Mouse (Mus musculus): ENCODE data around the gene Lurap1.

Gene Lurap1

DNA sequence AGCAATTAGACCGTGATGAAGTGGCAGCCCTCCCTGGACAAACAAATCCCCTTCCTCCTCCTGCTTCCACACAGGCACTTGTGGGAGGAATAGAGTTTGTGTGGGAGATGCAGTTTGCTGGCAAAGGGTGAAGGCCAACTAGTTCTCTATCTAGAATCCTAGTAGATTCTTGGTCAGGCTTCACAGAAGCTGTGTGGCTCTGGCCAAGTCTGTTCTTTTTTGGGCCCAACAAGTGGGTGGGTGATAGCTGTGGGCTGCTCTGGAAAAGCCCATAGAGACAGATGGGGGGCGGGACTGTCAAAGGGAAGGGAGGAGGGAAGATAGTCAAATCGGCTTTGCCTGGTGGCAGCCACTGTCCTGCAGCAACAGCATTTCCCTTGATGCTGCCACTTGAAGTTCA lies 9.6 kb upstream of the Lurap1 start:
- DNase-seq (ENCODE audit: low spot score in 2 of 2): no peak

DNA sequence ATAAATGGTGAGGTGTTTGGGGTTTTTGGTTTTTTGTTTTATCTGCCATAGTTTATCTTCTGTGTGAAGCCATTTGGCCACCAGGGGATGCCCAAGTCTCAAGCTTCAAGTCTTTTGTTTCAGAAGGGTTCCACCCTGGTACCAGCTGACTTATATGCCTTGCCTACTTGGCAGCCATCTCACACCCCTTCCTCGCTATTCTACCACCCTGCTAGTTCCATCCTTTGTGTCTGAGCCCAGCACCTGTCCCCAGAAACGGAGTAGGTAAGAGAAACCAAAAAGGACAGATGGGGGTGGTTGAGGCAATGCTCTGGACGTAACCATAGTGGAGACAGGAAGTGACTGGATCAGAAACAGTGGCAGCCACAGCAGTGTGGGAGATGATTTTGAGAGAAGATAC lies 8.8 kb upstream of the Lurap1 start:
- DNase-seq (ENCODE audit: low spot score in 2 of 2): no peak

DNA sequence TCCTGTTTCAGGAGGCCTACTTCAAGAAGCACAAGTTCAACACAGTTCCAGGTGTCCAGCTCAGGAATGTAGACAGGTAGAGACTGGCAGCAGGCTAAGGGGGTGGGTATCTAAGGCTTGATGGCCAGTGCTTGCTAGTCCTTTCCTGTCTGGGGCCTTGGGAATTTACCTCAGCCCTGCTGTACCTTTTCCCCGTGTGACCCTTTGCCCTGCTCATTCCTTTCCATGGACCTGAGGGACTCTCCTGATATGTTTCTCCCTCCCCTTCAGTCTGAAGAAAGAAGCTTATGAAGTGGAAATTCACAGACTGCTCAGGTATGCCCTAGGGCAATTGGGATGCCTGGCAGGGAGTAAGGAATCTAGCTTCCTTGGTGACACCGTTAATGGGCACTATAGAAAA lies 6.7 kb upstream of the Lurap1 start:
- no peak for DNase-seq (ENCODE audit: low spot score in 2 of 2)

DNA sequence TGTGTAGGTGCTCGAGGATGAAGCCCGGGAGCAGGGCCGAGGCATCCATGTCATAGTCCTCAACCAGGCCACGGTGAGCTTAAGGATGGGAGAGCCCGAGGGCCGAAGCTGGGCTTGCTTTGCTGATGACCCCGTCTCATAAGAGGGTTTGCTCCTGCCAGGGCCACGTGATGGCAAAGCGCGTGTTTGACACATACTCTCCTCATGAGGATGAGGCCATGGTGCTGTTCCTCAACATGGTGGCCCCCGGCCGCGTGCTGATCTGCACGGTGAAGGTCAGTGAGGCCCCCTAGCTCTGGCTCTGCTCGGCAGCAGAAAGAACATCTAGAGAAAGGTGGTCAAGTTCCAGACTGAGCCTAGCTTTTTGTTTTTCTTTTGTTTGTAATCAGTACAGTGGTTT lies 1.6 kb upstream of the Lurap1 start:
- no peak for DNase-seq (ENCODE audit: low spot score in 2 of 2)

DNA sequence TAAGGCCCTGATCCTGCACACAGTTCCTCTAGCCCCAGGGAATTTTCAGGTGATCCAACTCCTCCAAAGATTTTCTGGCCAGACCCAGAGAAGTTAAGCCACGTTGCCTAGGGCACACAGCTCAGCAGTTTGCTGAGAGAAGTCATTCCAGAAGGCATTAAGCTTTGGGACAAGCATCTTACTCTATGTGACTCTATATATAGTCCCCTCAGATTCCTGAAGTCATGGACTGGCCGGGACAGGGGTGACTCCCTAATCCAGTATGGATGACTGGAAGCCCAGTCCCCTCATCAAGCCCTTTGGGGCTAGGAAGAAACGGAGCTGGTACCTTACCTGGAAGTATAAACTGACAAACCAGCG lies 296 bp downstream of the Lurap1 start:
- no peak for DNase-seq (ENCODE audit: low spot score in 2 of 2)

DNA sequence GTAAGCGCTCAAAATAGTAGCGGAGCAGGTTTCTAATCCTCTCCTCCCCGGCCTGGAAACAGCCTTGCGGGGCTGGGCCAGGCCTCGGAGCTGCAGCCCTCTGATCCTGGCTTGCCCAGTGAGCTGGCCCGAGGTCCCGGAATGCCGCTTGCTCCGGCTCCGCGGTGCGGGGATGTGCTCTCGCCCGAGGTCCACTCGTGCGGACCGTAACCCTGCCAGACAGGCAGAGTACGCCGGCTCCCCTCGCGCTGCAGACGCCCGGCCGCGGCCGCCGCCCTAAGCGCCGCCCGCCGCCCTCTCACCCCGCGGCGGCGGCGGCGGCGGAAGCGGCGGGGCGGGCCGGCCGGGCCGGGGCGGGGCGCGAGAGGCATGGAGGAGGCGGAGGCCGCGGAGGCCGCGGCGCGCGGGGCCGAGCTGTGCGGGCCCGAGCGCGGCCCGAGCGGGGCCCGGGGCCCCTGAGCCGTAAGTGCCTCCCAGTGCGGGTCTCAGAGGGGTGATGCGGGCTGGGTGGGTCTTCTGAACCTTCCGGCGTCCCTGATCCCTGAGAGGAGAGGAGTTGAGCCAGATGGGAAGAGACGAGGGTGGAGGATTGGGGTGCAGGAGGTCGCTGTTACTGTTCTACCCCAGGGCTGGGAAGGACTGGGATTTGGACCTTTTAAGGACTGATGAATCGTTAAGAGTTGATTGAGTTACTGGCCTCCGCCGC lies 829 bp downstream of the Lurap1 start:
- DNase-seq (ENCODE audit: low spot score in 2 of 2): peak; percentile 48 to 61

DNA sequence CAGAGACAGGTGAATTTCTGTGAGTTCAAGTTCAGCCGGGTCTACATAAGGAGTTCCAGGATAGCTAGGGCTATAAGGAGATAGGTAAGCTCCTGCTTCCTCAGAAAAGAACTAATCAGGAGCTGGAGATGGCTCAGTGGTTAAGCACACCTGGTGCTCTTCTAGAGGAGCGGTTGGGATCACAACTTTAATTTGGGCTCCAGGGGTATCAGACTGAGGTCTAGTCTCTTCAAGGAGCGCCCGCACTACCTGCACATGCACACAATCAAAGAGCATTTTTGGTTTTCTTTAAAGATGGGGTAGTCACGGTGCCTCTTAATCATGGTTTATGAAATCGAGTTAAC lies 1.4 kb downstream of the Lurap1 start:
- no peak for DNase-seq (ENCODE audit: low spot score in 2 of 2)

DNA sequence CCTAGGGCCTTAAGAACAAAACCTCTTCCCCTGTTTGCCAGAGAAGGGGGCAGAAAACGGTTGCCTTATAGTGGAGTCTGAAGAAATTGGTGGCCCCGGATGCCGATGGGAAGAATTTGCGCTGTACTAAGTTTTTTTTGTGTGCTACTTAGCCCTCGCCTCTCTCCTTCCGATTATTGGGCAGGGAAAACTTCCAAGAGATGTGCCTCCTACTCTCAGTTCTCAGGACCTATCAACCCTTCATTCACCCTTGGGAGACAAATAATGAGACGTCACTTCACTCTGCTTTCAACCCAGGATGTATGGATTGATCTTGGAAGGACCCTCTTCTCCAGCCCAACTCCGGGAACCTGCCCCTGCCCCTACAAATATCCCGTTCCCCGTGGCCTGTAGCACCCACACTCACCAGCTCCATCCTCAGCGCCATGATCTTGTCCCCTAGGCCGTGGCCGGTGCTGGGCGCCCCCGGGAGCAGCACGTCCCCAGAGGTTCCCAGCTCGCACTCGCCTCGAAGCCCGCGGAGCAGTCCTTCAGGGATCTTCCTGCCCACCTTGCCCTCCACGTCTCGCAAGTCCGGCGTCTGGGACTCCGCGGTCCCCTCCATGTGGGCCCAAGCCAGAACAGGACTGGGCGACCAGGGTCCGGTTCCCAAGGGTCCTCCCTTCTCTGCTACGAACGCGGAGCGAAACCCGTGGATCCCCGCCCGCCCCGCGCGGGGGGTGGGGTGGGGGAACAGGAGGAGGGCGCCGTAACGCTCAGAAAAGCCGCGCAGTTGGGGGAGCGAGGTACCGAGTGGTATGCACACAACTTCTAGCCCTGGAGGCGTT lies 7.0 kb downstream of the Lurap1 start:
- DNase-seq (ENCODE audit: low spot score in 2 of 2): peak; percentile 36 to 76

DNA sequence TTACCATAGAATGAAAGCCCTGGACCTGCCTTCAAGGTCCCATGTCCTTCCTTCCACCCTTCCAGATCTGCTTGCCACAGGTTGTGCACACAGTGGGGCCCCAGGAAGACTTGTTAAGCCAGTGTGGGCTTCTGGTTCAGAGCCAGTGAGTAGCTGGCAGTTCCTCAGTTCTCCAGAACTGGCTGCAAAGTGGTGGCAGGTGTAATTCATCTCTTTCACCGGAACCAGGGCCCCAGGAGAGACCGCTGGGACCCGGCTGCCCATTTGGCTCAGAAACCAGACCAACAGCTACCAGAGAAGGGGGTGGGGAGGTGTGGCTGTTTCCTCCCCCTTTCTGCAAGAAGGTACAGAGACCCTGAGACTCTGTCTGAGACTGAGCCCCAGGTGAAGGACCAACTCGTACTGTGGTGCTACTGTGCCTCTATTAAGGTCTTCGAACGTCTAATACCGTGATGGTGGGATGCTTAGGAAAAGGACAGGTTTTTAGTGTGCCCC lies 7.8 kb downstream of the Lurap1 start:
- DNase-seq (ENCODE audit: low spot score in 2 of 2): no peak

DNA sequence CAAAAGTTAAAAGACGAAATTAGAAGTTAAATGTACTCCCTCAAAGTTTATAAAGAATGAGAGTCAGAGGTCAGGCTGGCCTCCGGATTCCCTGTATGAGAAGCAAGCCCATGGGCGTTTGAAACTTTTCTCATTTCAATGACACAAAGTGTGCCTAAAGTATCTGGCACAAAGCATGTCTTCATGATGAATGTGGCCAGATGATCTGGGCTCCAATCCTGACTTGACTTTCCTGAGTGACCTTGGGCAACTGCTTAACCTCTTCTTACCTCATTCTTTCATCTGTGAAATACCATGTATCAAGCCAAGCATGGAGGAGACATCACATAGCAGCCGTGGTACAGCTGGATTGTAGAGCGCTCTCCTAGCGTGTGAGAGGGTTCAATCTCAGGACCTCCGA lies 8.9 kb downstream of the Lurap1 start:
- no peak for DNase-seq (ENCODE audit: low spot score in 2 of 2)

DNA sequence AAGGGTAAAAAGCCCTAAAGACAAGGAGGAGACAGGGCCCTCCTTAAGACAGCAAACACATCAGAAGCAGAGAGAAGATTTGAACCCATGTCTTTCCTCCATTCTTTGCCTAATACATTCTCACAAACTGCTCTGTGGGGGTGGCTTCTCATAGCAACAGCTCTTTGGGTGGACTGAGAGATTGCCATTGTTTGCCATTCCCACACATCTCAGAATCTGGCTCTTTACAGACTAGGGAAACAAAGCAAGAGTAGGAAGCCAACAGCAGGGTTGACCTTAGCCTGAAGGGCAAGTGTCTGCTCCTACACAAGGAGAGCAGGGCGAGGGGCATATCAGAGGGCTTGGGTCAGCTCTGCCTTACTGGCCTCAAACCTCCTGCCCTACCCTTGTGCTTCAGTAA lies 9.4 kb downstream of the Lurap1 start:
- DNase-seq (ENCODE audit: low spot score in 2 of 2): no peak

DNA sequence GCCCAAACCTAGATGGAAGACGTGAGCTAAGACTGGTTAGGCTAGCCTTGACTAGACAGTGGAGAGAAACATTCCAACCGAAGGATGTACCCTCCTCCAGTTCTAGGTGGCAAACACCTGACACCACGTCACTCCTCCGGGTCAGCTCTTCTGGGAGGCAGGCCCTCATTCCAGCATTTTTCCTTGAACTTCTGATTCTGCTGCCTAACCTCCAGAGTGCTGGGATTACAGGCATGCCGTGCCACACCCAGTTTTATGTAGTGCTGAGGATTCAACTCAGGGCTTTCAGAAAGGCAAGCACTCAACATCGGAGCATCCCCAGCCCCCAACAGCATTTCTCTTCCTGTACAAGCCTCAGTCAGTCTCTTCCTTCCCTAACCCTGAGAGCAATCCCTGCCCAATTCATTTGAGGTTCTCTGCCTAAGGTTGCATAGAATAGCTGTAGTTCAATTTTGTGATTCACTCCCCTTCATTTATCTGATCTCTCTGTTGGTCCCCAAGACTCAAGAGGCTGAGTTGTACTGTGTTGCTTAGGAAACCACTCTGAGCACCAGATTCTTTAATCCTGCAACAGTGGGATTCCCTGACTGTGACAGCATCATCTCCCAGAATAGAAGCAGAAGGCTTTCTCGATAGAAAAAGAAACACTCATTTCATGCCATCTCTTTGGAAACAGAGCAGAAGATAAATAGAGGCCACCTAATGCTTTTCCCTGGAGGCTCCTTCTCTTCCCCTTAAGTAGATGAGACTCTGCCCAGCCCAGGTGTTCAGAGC lies 10.2 kb downstream of the Lurap1 start:
- DNase-seq (ENCODE audit: low spot score in 2 of 2): no peak

DNA sequence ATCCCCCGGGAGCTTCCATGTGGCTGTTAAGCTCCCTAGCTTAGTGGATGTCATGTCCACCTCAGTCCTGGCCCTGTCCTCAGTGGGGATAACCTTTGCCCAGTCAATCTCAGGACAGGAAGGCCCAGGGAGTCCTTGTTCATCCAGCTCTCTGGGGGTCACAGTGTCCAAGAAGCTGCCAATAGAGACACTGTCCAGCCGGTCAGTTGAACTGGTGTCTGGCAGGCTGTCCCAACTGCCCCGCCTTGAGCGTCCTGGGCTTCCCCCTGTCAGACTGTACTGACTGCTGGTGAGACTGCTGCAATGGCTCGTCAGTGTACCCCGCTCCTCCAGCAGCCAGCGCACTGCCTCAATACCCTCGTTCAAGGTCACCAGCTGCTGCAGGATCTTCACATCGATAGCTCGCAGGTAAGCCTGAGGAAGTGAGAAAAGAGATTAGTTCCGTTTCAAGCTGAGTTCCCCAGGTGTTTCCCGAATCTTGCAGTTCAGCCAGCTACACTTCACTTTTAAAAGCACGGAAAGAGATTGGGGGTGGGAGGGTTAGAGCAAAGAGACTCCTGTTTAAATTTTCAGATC lies 13.6 kb downstream of the Lurap1 start:
- no peak for DNase-seq (ENCODE audit: low spot score in 2 of 2)

DNA sequence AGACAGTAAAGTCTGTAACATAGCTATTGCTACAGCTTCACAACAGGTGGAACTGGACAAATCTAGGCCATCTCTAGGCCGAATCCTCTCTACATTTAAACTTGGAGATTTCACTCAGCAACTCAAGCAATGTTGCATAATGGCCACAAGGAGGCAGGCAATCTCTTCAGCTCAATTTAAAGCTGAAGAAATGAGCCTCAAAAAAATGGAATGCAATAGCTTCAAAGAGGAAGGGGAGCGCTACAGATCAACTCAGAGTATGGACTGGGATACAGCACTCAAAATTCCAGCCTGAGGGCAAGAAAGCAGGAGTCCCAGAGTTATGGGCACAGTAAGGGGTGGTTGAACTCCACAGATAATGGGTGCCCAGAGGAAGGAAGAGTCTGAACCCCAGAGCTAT lies 16.1 kb downstream of the Lurap1 start:
- no peak for DNase-seq (ENCODE audit: low spot score in 2 of 2)

DNA sequence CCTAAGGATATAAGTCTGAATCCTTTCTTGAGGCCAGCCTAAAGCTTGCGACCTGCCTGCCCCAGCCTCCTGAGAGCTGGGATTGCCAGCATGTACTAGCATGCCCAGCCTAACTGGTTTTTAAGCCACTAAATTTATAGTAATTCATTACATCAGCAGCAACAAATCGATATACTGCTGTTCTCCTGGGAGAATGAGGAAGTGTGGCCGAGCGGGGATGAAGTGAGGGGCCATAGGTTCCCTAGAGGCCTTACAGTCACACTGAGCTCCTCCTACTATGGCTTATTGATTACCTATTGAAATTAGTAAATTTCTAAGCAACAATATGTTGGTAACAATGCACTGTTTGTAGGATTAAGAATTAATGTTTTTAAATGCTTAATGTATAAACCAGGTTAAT lies 18.0 kb downstream of the Lurap1 start:
- DNase-seq (ENCODE audit: low spot score in 2 of 2): no peak

DNA sequence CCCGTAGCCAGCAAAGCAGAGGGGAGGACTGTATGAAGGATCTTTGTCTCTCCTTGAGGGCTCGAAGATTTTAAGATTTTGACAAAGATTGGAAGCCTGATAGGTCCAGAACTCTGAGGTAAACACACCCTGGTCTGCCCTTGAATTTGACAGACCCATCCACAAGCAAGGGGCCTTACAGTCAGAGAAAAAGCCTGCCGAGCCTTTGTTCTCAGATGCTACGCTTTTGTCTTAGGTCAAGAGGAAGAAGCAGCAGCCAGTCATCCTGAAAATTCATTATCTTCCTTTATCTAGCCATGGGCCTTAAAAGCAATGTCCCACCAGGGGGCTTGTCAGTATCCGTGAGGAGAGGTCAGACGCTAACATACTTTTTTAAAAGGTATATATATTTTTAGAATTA lies 23.2 kb downstream of the Lurap1 start:
- no peak for DNase-seq (ENCODE audit: low spot score in 2 of 2)

DNA sequence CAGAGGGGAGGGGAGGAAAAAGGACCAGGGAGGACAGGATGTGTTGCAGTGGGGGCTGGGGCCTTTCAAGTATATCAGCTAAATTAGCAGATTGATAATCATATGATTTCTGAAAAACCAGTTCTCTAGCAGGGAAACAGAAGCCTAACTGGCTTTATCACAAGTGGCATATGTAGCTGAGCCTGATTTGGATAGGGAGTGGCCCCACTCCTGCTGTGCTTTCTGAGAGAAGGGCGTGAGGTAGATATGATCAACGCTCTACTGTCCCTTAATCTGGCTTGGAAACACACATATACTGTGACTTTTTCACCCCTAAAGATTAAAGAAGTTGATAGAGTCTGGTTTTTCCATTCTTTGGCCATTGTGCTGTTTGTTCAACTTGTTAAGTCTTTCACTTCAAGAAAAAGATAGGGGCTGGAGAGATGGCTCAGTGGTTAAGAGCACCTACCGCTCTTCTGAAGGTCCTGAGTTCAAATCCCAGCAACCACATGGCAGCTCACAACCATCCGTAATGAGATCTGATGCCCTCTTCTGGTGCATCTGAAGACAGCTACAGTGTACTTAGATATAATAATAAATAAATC lies 25.2 kb downstream of the Lurap1 start:
- DNase-seq (ENCODE audit: low spot score in 2 of 2): no peak

DNA sequence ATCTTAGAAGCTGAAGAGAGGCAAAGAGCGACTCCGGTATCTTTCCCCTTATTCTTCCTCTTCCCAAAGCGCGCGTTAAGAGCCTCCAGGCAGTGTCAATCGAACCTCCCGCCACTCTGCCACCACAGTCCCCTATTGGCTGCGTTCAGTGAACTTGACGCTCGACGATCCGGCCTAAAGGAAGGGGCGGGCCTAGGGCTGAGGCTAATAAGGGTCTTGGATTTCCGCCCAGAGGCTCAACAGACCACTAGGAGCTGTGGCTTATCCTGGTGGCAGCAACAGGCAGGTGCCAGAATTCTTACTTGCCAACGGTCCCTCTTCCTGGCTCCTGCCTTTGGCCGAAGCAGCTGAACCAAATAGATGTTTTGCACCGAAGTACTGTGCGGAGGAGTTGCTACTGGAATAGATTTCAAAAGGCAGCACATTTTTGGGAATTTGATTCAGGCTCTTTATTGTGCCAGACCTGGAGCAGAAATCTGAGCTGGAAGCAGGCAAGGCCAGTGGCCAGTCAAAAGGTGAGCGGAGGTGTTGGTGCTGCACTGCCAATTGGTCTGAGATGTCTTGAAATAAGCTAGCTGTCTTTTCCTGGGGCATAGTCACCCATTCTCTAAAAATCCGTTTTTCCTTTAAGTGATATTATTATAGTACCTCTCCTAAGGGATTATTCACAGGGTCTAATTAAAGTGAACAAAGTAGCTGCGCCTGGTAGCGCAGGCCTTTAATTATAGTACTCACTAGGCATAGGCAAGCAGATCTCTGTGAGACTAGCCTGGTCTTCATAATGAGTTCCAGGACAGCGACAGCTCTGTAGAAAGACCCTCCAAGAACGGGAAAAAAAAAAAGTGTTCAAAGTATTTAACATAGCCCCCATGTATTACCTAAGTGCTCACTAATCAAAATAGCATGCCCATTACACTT lies 27.3 kb downstream of the Lurap1 start, which contains the start of the genes Rad54l and Pomgnt1:
Rad54l (minus strand) TSS at position 89 of the 918 bp plus-strand sequence.
Pomgnt1 (plus strand) TSS at position 239 of the 918 bp plus-strand sequence.
- peak; percentile 48 to 70 for DNase-seq (ENCODE audit: low spot score in 2 of 2)

DNA sequence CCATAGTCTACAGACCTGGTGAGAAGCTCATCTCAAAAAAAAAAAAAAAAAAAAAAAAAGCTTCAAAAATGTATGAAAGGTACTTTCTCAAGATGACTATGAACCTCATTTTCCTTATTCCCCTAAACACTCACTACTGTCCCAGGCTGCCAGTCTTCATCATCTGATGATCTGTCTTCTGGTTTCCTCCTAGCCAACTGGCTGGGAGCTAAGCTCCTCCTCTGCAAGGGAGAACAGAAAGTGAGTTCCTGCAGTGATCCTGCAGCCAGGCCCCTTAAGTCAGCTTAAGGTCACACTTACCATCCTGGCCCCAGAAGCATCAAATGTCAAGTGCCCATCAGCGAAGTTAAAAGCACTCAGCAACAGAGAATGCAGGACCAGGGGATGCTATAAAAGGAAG lies 28.4 kb downstream of the Lurap1 start:
- no peak for DNase-seq (ENCODE audit: low spot score in 2 of 2)

DNA sequence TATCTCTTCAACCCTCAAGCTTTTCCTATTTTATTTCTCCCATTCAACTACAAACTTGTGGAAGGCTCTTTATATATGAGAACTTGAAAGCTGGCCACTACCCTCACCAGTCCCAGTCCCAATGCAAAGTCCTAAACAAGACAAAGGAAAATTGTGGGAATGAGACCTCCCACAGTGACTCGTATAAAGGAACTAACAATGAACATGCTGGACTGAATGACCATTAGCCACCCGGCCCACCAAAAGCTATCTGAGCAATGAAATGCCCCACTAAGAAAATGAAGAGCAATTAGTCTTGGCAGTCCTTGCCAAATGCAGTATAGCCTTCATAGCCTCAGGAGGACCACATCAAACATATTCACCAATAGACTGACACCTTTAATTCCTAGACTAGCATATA lies 39.7 kb downstream of the Lurap1 start:
- no peak for DNase-seq (ENCODE audit: low spot score in 2 of 2)

DNA sequence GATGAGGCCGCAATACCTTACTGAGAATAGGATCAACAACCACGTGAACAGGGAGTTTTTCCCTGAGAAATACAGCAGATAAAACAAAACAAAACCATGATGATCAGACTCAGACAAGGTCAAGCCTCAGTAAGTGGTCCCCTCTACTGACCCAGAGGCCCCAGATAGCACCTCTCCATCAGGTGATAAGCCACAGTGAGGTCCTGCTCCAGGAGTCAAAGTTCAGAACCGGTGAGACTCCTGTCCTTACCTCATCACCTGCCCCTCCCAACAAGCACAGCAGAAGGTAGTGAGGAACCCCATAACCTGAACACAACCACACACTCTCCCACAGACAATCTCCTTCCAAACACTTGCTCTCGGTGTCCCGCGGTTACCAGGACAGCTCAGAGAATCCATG lies 40.4 kb downstream of the Lurap1 start:
- no peak for DNase-seq (ENCODE audit: low spot score in 2 of 2)

Measured in urinary bladder, adult 18-20 months (tissue).